In genomic region chr17:26138901-26139381, GRCm38 (mm10) we compare ENCODE assay signal across 8 mouse cellular contexts. TPM values are rescaled to one million over a fixed set of nuclear protein-coding genes. Genes with fewer than 3 reads are reported as not detected.
A peak's percentile ranks its signal among the peaks of the same experiment; 100 is the strongest.
DNase-seq lines count a peak whose midpoint lies in the region; ATAC-seq and TF ChIP-seq lines count a peak whose summit lies in the region.

No protein-coding gene starts in this region.

- H3K9me3 ChIP-seq in embryonic facial prominence, embryonic 11.5 days (replicated peaks; ENCODE audit: control insufficient read depth, low read length): no peaks in the 10 kb centered on the region

- H3K4me3 ChIP-seq in lung, adult 2 months (replicated peaks; ENCODE audit: extremely low read depth, low read depth, low read length): peak overlapping the region; percentile 86
- peak overlapping the region; percentile 87 for H3K4me3 ChIP-seq in embryonic facial prominence, embryonic 11.5 days (ENCODE audit: low read depth, low read length)
- peak overlapping the region; percentile 68 for H3K4me3 ChIP-seq in macrophage (ENCODE audit: inconsistent target)

- no peak for TF ChIP-seq CTCF in lung, adult 2 months (IDR thresholded peaks at IDR 0.05; ENCODE audit: insufficient read depth, low read length)

- peak overlapping the region; percentile 82 for H3K27ac ChIP-seq in embryonic facial prominence, embryonic 11.5 days (replicated peaks; ENCODE audit: low read depth, low read length)
- no peak overlapping the region for H3K27ac ChIP-seq in macrophage

- peaks cover 50% of the 10 kb centered on the region for H3K79me2 ChIP-seq in macrophage (ENCODE audit: inconsistent target)

- TF ChIP-seq POLR2A in lung, adult 2 months (IDR thresholded peaks at IDR 0.05; ENCODE audit: borderline replicate concordance, extremely low read depth, low read depth, low read length): no peak

- H3K4me1 ChIP-seq in lung, adult 2 months (ENCODE audit: control insufficient read depth, insufficient read depth, low read length): peaks cover 6% of the 10 kb centered on the region
- H3K4me1 ChIP-seq in embryonic facial prominence, embryonic 11.5 days (ENCODE audit: control insufficient read depth, insufficient read depth, low read length): peaks cover 3% of the 10 kb centered on the region; the same call in 1 of the 2 replicates

- peak; percentile 78 for DNase-seq in adrenal gland, postnatal 14 days
- DNase-seq in adrenal gland, adult 8-10 months: no peak
- no peak for DNase-seq in lung, adult 2 months
- DNase-seq in lung, postnatal 25 days (ENCODE audit: low spot score): no peak
- peak; percentile 43 for DNase-seq in embryonic facial prominence, embryonic 11.5 days (ENCODE audit: low spot score)
- DNase-seq in thymus, postnatal 0 days (ENCODE audit: low spot score): peak; percentile 67

- H3K9ac ChIP-seq in embryonic facial prominence, embryonic 11.5 days (replicated peaks; ENCODE audit: low read length): peak overlapping the region; percentile 98

- ATAC-seq in embryonic facial prominence, embryonic 11.5 days (replicated peaks; ENCODE audit: insufficient number of reproducible peaks, low FRiP score, low TSS enrichment, low read depth): peak; percentile 68
- ATAC-seq in inflammation-experienced regulatory T-cells, adult 6 months: peak; percentile 24

- WGBS in lung, adult 2 months: 4% methylated on average over 55 of the region's 58 CpGs
- WGBS in embryonic facial prominence, embryonic 11.5 days: under 1% methylated on average over 43 of the region's 58 CpGs
- under 1% methylated on average over 41 of the region's 58 CpGs for WGBS in macrophage (ENCODE audit: missing documents)

- no peaks in the 10 kb centered on the region for H3K27me3 ChIP-seq in embryonic facial prominence, embryonic 11.5 days (ENCODE audit: control insufficient read depth, insufficient read depth, low read length)

- peaks cover 3% of the 10 kb centered on the region for H3K36me3 ChIP-seq in embryonic facial prominence, embryonic 11.5 days (replicated peaks; ENCODE audit: control insufficient read depth, insufficient read depth, low read depth, low read length)
- H3K36me3 ChIP-seq in macrophage (ENCODE audit: inconsistent target): peaks cover 14% of the 10 kb centered on the region; the same call in 1 of the 2 replicates

- peak overlapping the region; percentile 60 for H3K4me2 ChIP-seq in embryonic facial prominence, embryonic 11.5 days (ENCODE audit: low read depth, low read length)

RNA-seq across cellular contexts. Expression of gene Axin1, which starts 0.5 kb away (rescaled TPM):
- 32.8 and 43.1 TPM in 2 replicates for total RNA-seq in adrenal gland, postnatal 14 days (2021)
- 10 to 100 TPM; 42.6 to 52.2 (median 46.2) TPM for total RNA-seq in adrenal gland, adult 8-10 months (2022)
- polyA plus RNA-seq in lung, adult 2 months (2012; rRNA removed): 14.0 and 17.5 TPM in 2 replicates
- polyA plus RNA-seq in embryonic facial prominence, embryonic 11.5 days (2014; fragmentation: Nextera tagmentation; extraction: Ambion mirVana): 12.8 and 17.9 TPM in 2 replicates
- 10 to 100 TPM; 10.3 to 11.0 (median 10.9) TPM for polyA plus RNA-seq in inflammation-experienced regulatory T-cells, adult 6 months (2017; shearing (Covaris generic))
- total RNA-seq in macrophage (2018; cell fraction: chromatin; rRNA removed): 10 to 100 TPM; 20.0 to 53.7 (median 34.7) TPM
- 10 to 100 TPM; 21.0 to 51.5 (median 31.2) TPM for total RNA-seq in macrophage (2018; cell fraction: cytosol; rRNA removed)
- 10 to 100 TPM; 16.9 to 47.0 (median 30.7) TPM for total RNA-seq in macrophage (2018; cell fraction: nucleus; rRNA removed)
- 25.1 to 76.5 TPM (median 25.8 TPM) in 3 replicates for polyA plus RNA-seq in macrophage (2018)
- polyA plus RNA-seq in thymus, postnatal 0 days (2015; fragmentation: Nextera tagmentation; extraction: Ambion mirVana): 14.4 and 22.8 TPM in 2 replicates

RNA-seq across cellular contexts. Expression of gene Mrpl28, which starts 15.6 kb away (rescaled TPM):
- 77.5 and 87.3 TPM in 2 replicates for total RNA-seq in adrenal gland, postnatal 14 days (2021)
- total RNA-seq in adrenal gland, adult 8-10 months (2022): 10 to 100 TPM; 96.1 to 98.0 (median 96.8) TPM
- polyA plus RNA-seq in lung, adult 2 months (2012; rRNA removed): 43.4 and 46.7 TPM in 2 replicates
- 250 and 261 TPM in 2 replicates for polyA plus RNA-seq in embryonic facial prominence, embryonic 11.5 days (2014; fragmentation: Nextera tagmentation; extraction: Ambion mirVana)
- 100 to 1,000 TPM in 2 of 3 experiments, 10 to 100 TPM in 1; 94.6 to 150 (median 125) TPM for polyA plus RNA-seq in inflammation-experienced regulatory T-cells, adult 6 months (2017; shearing (Covaris generic))
- 10 to 100 TPM in 20 of 26 experiments, 1 to 10 TPM in 6; 3.9 to 51.8 (median 20.6) TPM for total RNA-seq in macrophage (2018; cell fraction: chromatin; rRNA removed)
- 10 to 100 TPM; 38.9 to 76.3 (median 58.6) TPM for total RNA-seq in macrophage (2018; cell fraction: cytosol; rRNA removed)
- total RNA-seq in macrophage (2018; cell fraction: nucleus; rRNA removed): 10 to 100 TPM in 23 of 26 experiments, 1 to 10 TPM in 3; 7.6 to 49.4 (median 22.2) TPM
- 35.9 to 74.0 TPM (median 71.9 TPM) in 3 replicates for polyA plus RNA-seq in macrophage (2018)
- 158 and 161 TPM in 2 replicates for polyA plus RNA-seq in thymus, postnatal 0 days (2015; fragmentation: Nextera tagmentation; extraction: Ambion mirVana)

RNA-seq across cellular contexts. Expression of gene Tmem8, which starts 25.8 kb away (rescaled TPM):
- total RNA-seq in adrenal gland, postnatal 14 days (2021): 5.0 and 5.8 TPM in 2 replicates
- 10 to 100 TPM in 3 of 4 experiments, 1 to 10 TPM in 1; 7.8 to 14.9 (median 12.0) TPM for total RNA-seq in adrenal gland, adult 8-10 months (2022)
- polyA plus RNA-seq in lung, adult 2 months (2012; rRNA removed): 60.0 and 65.3 TPM in 2 replicates
- 0.48 and 0.92 TPM in 2 replicates for polyA plus RNA-seq in embryonic facial prominence, embryonic 11.5 days (2014; fragmentation: Nextera tagmentation; extraction: Ambion mirVana)
- 1 to 10 TPM; 6.0 to 8.5 (median 6.3) TPM for polyA plus RNA-seq in inflammation-experienced regulatory T-cells, adult 6 months (2017; shearing (Covaris generic))
- total RNA-seq in macrophage (2018; cell fraction: chromatin; rRNA removed): 10 to 100 TPM in 23 of 26 experiments, 1 to 10 TPM in 3; 5.8 to 89.8 (median 52.6) TPM
- total RNA-seq in macrophage (2018; cell fraction: cytosol; rRNA removed): 10 to 100 TPM; 21.1 to 52.9 (median 34.9) TPM
- total RNA-seq in macrophage (2018; cell fraction: nucleus; rRNA removed): 10 to 100 TPM; 11.1 to 92.4 (median 48.9) TPM
- polyA plus RNA-seq in macrophage (2018): 35.3 to 45.1 TPM (median 37.7 TPM) in 3 replicates
- 2.2 and 2.4 TPM in 2 replicates for polyA plus RNA-seq in thymus, postnatal 0 days (2015; fragmentation: Nextera tagmentation; extraction: Ambion mirVana)

RNA-seq across cellular contexts. Expression of gene Nme4, which starts 43.5 kb away (rescaled TPM):
- 2.6 and 2.7 TPM in 2 replicates for total RNA-seq in adrenal gland, postnatal 14 days (2021)
- 10 to 100 TPM in 1 of 4 experiments, 1 to 10 TPM in 3; 2.1 to 10.4 (median 6.0) TPM for total RNA-seq in adrenal gland, adult 8-10 months (2022)
- polyA plus RNA-seq in lung, adult 2 months (2012; rRNA removed): 5.4 and 7.5 TPM in 2 replicates
- 91.2 and 104 TPM in 2 replicates for polyA plus RNA-seq in embryonic facial prominence, embryonic 11.5 days (2014; fragmentation: Nextera tagmentation; extraction: Ambion mirVana)
- polyA plus RNA-seq in inflammation-experienced regulatory T-cells, adult 6 months (2017; shearing (Covaris generic)): 1 to 10 TPM in 1 of 3 experiments, under 1 TPM in 2; 0.39 to 1.0 (median 0.52) TPM
- 10 to 100 TPM in 4 of 26 experiments, 1 to 10 TPM in 16, under 1 TPM in 2, not detected in 4; 0.63 to 12.3 (median 3.8) TPM for total RNA-seq in macrophage (2018; cell fraction: chromatin; rRNA removed)
- 10 to 100 TPM in 25 of 26 experiments, 1 to 10 TPM in 1; 9.9 to 22.2 (median 15.9) TPM for total RNA-seq in macrophage (2018; cell fraction: cytosol; rRNA removed)
- total RNA-seq in macrophage (2018; cell fraction: nucleus; rRNA removed): 10 to 100 TPM in 2 of 26 experiments, 1 to 10 TPM in 21, under 1 TPM in 2, not detected in 1; 0.64 to 17.2 (median 3.3) TPM
- polyA plus RNA-seq in macrophage (2018): 16.3 to 30.7 TPM (median 17.2 TPM) in 3 replicates
- polyA plus RNA-seq in thymus, postnatal 0 days (2015; fragmentation: Nextera tagmentation; extraction: Ambion mirVana): 41.9 and 46.1 TPM in 2 replicates

RNA-seq across cellular contexts. Expression of gene Decr2, which starts 48.8 kb away (rescaled TPM):
- 34.2 and 42.3 TPM in 2 replicates for total RNA-seq in adrenal gland, postnatal 14 days (2021)
- 10 to 100 TPM; 23.0 to 26.8 (median 24.2) TPM for total RNA-seq in adrenal gland, adult 8-10 months (2022)
- 12.1 and 16.7 TPM in 2 replicates for polyA plus RNA-seq in lung, adult 2 months (2012; rRNA removed)
- polyA plus RNA-seq in embryonic facial prominence, embryonic 11.5 days (2014; fragmentation: Nextera tagmentation; extraction: Ambion mirVana): 18.8 and 19.0 TPM in 2 replicates
- polyA plus RNA-seq in inflammation-experienced regulatory T-cells, adult 6 months (2017; shearing (Covaris generic)): 10 to 100 TPM; 14.2 to 26.5 (median 21.7) TPM
- 10 to 100 TPM in 15 of 26 experiments, 1 to 10 TPM in 11; 2.7 to 20.2 (median 11.8) TPM for total RNA-seq in macrophage (2018; cell fraction: chromatin; rRNA removed)
- 10 to 100 TPM; 22.2 to 34.2 (median 29.0) TPM for total RNA-seq in macrophage (2018; cell fraction: cytosol; rRNA removed)
- 10 to 100 TPM in 18 of 26 experiments, 1 to 10 TPM in 8; 6.1 to 25.7 (median 13.1) TPM for total RNA-seq in macrophage (2018; cell fraction: nucleus; rRNA removed)
- polyA plus RNA-seq in macrophage (2018): 19.8 to 24.2 TPM (median 23.4 TPM) in 3 replicates
- polyA plus RNA-seq in thymus, postnatal 0 days (2015; fragmentation: Nextera tagmentation; extraction: Ambion mirVana): 11.4 and 13.1 TPM in 2 replicates

Comparison
In these comparisons a context has a peak if more than half of its experiments do, and no peak if none do; other contexts are left out.
1. DNase-seq: peak in adrenal gland, postnatal 14 days (single experiment), embryonic facial prominence, embryonic 11.5 days (single experiment) and thymus, postnatal 0 days (single experiment); none in adrenal gland, adult 8-10 months (single experiment), lung, adult 2 months (single experiment) and lung, postnatal 25 days (single experiment).
2. Peak in every context shown above with its lines, with median percentiles within 50 percentile points of each other: H3K4me3 ChIP-seq.